Mouse (Mus musculus) megakaryocyte progenitor cell, adult 5-6 weeks (primary cell): Measurements from ENCODE around the gene Zfp597. TPM values are rescaled to one million over a fixed set of nuclear protein-coding genes. Genes with fewer than 3 reads are reported as not detected.
A peak's percentile ranks its signal among the peaks of the same experiment; 100 is the strongest.

Source experiments
- ATAC-seq: replicated peaks from 2 replicates; pipeline ENCODE4 v1.8.0; 2016; ENCODE audit warnings: mild to moderate bottlenecking, moderate TSS enrichment, inconsistent platforms; ENCODE audit not compliant: poor library complexity
- total RNA-seq, 2 experiments: library from RNA; stranded (forward) in 1 of 2; stranded (reverse) in 1 of 2; fragments of 157-497, 149-512 nt in 1 of 2; fragments of 200-1000 nt in 1 of 2; gene quantifications; 2 replicates each; pipeline versions ENCODE4 v1.2.3 to v1.2.4; 2015 to 2017

Gene Zfp597
- total RNA-seq (2015) (7.1 and 10.6 TPM in 2 replicates), total RNA-seq (2017) (13.2 and 14.7 TPM in 2 replicates)

DNA sequence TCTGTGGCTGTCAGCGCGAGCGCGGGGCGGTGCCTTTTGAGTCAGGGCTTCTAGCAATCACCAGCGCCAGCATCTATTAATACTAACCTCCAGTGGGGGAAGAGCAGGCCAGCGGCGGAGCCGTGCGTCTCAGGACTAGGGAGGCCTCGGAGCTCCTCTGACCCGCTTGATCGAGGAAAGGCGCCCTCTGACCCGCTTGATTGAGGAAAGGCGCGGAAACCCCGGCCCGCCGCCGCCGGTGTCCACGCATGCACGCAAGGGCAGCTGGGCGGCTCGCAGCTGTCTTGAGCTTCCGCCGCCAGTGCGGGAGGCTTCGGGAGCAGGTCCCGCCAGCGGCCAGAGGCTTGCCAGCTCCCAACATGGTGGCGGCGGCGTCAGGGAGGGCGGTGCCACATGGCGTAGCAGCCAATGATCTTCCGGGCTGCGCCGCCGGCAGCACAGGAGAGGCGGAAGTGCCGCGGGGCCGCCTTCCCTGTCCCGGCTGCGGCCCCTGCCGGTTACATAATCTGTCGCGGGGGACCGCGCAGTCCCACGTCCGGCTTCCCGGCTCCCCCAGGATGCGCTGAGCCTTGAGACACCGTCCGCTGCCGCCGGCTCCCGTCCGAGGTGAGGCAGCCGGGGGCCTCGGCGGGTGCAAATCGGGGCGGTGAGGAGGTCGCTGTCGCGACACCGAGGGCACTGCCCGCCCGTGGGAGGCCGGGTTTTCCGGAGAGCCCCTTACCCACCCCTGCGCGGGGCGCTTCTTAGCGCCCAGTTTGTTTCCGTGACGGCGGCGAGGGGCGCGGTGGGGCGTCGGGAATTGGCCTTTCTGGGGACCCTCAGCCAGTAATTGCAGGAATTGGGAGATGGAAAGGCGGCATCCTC is at the start of gene Zfp597, which contains the start of gene Gm20695:
Gene Zfp597 (minus strand): TSS at position 361 of the 864 bp plus-strand sequence.
Gene Gm20695 (plus strand): TSS at position 448 of the 864 bp plus-strand sequence.
- ATAC-seq = peak; percentile 97

- 0 out of 2 replicates have a peak, but pooled peaks have one; percentile 37 for ATAC-seq
These were observed 49.7 kb upstream of the Zfp597 start for GRCm38 (mm10) chr16:3934091-3934490.

- ATAC-seq = no peak
These were observed 49.2 kb upstream of the Zfp597 start for GRCm38 (mm10) chr16:3933536-3933935.

DNA sequence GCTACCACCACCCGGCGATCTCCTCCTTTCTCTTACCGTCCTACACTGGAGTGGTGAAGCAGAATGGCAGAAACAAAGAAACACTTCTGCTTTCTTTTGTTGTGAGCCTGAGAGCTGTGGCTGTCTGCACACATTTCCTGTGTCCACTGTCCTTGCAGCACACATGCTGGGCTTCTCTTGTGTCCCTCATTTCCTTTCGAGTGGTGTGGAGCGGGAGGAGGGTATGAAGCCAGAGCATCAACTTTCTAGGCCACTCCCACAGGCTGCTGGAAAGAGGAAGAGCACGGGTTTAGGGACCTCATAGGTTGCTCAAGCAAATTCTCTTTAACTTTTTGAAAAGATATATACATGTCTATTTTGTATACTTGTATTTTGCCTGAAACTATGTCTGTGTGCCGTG is 44.8 kb upstream of the Zfp597 start:
- peak; percentile 98 for ATAC-seq

DNA sequence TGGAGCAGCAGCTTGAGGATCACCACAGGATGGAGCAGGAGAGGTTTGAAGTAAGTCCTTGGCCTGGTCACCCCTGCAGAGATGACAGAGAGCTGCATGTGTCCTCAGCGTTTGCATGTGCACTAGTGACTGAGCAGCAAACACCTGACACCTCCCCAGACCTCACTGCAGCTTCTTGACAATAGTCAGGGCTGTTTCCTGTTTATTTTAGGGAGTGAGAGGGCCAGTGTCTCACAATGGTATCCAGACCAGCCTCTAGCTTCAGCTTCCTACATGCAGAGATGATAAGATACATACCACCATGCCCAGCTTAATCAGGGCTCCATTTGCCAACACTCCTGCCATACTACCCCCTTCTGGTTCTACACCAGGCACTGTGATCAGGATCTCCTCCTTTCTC is 44.2 kb upstream of the Zfp597 start:
- no peak for ATAC-seq

DNA sequence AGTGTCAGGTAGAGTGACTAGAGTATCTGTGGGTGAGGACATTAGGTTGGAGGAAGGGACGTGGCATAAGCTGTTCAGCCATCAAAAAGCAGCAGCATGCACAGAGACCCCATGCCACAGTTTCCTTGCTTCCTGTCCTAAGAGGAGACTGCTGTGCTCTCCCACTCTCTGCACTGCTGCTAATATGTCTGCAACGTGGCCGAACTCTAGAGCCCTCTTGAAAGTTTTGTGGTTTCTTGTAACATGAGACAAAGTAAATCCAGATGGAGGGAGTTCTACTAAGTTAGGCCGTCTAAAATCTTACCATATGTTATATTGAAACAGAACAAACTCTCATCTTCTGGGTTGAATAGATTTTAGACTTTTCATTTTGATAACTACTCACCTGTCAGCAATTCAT is 39.6 kb upstream of the Zfp597 start:
- ATAC-seq = no peak

DNA sequence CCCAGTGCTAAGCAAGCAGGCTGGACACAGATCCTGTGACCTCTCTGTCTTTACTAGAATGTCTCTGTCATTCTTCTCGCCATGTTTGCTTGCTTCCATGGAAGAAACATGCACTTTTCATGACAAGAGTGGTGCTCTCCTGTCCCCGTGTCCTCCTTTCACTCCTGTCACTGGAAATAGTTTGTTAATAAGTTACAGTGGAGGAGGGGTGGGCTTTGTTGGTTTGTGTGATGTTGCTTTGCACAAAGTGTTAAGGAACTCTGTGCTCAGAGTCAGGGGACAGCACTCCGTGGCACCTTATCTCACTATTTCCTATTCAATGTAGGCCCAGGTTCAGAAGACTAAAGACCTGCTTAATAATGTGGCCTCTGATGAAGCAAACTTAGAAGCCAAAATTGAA is 39.2 kb upstream of the Zfp597 start:
- ATAC-seq = no peak

DNA sequence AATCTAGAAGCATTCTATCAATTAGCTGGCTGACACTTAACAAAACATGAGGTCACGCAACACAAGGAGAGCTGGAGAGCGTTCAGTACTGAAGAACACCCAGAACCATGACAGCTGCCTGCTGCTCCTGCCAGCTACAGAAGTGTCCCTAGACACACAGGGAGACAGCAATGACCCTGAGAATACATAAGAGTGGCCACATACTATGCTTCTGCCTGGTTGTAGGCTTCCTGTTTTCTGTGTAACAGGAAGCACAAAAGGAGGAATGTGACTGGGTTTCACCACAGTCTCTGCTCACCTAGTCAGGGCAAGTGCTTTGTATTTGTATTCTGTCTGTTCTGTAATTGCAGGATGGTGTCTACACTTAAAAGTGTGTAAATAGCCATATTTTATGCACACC is 36.4 kb upstream of the Zfp597 start:
- ATAC-seq = peak; percentile 60

DNA sequence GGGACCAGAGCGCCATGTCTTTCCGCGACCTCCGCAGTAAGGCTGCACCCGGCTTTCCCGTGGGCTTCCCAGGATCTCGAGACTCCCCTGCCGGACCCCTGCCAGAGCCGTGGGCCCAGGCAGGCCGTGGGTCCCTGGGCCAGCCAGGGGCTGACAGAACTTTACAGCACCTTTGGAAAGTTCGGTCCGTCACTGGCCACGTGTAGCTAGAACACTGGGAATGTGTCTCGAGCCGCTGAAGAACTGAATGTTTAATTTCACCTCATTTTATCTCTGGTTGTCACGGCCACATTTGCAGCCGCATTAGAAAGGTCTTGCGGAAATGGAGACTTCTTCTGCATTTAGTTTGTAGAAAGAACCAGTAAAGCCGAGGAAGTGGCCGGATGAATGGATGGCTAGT is 24.8 kb upstream of the Zfp597 start:
- ATAC-seq = 0 out of 2 replicates have a peak, but pooled peaks have one; percentile 1

GRCm38 (mm10) chr16:3908537-3909111 is 24.3 kb upstream of the Zfp597 start, which contains the start of the genes 1700037C18Rik and Cluap1:
Gene 1700037C18Rik, minus strand, starts transcription at chr16:3908689.
Gene Cluap1, plus strand, starts transcription at chr16:3908801.
- peak; percentile 92 for ATAC-seq

GRCm38 (mm10) chr16:3907471-3907870 is 23.1 kb upstream of the Zfp597 start:
- ATAC-seq = no peak

- ATAC-seq = no peak
These were observed 12.2 kb upstream of the Zfp597 start for GRCm38 (mm10) chr16:3896553-3896952.

- peak; percentile 44 for ATAC-seq
These were observed 11.7 kb upstream of the Zfp597 start for GRCm38 (mm10) chr16:3896046-3896445.

- ATAC-seq = peak; percentile 90
These were observed 10.9 kb upstream of the Zfp597 start for GRCm38 (mm10) chr16:3895173-3895792.

DNA sequence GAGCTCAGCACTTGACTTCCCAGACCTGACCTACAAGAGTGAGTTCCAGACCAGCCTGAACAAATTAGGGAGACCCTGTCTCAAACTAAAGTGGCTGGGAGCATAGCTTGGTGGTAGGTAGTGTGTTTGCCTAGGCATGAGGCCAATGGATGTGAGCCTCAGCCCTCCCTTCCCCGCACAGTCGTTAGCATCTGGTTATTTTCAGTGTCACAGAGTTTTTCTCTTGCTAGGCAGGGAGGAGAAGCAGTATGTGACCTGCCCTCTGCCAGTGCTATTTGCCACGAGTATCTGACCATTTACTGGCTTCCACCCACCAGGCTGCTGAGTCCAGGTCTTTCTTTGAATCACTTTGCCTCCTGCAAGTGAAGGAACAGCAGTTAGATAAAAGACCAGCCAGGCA is 9.4 kb upstream of the Zfp597 start:
- ATAC-seq = no peak

DNA sequence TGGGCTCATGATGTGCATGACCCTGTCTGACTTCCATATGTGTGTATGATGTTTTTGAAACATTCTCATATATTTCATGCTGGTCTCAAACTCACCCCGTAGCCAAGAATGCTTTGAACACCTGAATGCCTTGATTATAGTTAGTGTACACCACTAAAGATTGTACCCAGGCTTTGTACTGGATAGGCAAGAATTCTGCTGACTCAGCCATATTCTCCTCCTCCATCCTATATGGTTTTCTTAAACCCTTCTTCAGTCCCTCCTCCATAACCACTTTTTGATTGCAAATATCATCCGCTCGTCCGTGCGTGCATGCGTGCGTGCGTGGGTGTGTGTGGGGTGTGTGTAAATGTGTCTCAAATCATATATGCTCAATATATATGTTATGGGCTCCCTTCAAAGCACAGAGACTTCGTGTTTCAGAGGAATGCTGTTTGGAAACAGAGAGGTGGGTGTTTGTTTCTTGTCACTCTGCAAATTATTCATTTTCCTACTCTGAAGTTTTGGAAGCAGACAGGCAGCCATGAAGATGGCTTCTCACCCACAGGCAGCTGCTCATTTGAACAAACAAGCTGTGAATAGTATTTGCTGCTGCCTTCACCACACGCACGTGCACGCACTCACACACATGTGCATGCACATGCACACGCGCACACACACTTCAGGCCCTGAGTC is 7.4 kb upstream of the Zfp597 start:
- no peak for ATAC-seq

DNA sequence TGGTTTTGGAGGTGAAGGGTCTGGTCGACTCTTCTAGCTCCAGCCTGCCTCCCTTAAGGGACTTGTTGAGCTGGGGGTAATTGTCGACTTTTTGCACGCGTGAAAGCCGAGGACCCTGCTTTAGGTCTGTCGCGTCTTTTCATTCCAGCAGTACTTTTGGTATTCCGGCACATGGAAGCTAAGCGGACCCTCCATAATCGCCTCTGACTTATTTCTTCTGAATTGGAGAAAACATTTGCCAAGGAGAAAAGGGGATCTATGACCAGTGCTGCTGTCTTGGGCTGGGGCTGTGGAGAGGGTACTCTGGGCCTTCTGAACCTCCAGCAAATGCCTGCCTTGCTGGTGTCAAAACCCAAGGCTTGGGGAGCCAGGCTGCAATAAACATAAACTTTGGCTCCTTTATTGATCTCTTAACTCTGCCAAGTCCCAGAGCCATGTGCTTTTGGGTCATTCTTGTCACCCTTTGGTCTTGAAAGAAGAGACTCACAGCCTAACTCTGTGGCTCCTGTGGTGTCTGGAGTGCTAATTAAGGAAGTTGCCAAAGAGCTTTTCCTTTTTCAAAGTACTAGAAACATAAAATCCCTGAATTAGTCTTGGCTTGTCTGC is 807 bp upstream of the Zfp597 start:
- peak; percentile 28 for ATAC-seq

DNA sequence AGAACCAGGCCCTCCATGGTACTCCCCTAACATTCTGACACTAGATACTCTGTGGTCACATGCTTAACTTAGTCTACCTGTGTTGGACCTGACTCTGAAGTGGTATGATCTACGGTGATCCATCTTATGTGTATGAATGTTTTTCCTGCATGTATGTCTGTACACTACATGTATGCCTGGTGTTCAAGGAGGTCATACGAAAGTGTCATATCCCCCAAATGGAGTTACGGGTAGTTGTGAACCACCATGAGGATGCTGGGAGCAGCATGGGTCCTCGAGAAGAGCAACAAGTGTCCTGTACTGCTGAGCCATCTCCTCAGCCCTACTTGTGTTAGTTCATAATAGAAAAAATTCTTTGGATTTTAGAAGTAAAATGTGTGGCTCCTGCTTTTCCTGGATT is 8.0 kb downstream of the Zfp597 start:
- ATAC-seq = no peak

DNA sequence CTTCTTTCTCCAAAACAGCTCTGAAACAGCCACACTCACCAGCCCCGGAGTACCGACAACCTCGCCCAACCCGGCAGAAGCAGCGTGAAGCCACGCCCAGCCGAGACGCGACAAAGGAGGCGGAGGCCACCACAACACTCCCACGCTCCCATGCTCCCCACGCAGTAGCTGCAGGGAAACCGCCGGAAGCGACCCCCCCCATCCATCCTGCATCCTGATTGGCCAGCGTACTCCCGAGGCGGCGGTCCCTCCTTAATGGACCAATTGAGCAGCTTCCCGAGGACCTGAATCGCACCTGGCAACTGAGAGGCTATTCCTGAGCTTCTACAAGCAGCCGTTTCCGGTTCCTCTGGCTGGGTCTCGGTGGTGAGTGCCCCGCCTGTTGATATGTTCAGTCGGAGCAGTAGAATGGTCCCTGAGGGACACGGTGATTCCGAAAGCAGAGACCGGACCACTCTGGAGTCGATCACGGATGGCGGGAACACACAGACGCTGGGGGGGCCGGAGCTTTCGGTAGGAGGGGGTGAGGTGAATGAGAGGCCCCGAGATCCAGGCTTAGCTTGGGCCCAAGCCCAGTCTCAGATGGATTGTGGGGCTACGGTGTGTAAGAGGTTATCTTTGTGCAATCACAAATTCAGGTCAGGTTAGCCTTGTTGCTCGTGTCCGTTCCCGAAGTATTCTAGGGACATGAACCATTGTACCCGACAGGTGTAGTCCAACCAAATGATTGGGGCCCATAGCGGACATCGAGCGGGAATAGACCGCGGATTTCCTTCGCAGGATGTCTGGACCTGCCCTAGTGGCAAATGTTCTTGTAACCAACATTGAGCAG is 11.9 kb downstream of the Zfp597 start, which contains the start of gene Naa60:
Gene Naa60 (plus strand): TSS at position 160 of the 832 bp plus-strand sequence.
- ATAC-seq = peak; percentile 98

DNA sequence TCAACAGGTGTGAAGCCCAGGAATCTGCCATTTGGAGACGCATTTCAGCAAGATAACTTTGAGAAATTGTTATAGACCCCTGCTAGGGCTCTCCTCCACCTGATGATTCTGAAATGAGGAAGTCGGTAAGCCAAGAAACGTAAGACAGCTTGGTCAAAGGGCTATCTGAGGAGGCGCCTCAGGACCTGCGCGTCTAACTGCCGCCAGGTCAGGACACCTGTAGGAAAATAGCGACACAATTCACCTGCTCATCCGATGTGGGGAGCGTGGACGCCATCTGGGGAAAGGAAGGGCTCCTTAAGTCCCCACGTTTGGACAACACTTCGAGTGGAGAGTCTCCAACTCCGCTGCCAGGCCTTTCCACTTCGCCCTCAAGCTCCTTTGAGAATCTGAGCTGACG is 12.5 kb downstream of the Zfp597 start:
- ATAC-seq = peak; percentile 26
